Mouse (Mus musculus): ENCODE data around the gene Eif2ak4.

- TF ChIP-seq CTCF (conservative IDR thresholded peaks at IDR 0.05; ENCODE audit: low read length) (no peak), POU5F1 (IDR thresholded peaks at IDR 0.05; ENCODE audit: borderline replicate concordance, low read length) (no peak), NANOG (IDR thresholded peaks at IDR 0.05; ENCODE audit: borderline replicate concordance, low read length) (no peak)
Measured at GRCm38 (mm10) chr2:118390072-118390471, 1.7 kb downstream of the Eif2ak4 start.
